Mouse (Mus musculus): ENCODE data around the gene Itih3.

DNA sequence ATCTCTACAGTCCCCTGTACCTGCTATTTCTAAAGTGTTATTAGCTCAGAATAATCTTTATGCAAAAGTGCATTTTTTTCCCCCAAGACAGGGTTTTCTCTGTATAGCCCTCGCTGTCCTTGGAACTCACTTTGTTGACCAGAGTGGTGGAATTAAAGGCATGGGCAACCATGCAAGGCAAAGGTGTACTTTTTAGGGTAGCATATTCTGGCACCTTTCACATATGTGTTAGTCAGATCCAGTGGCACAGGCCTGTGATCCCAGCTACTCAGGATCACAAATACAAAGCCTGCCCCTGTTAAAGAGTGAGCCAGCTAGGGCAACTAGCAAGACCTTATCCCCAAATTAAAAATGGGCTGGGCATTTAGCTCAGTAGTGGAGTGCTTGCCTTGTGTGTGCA, 36.8 kb upstream of the Itih3 start:
- TF ChIP-seq CTCF (IDR thresholded peaks at IDR 0.05; ENCODE audit: extremely low read depth, insufficient read depth, insufficient read length, insufficient replicate concordance) (no peak), POLR2A (IDR thresholded peaks at IDR 0.05; ENCODE audit: low read depth, low read length) (no peak)
